Mouse (Mus musculus) brain, embryonic 14.5 days (tissue): ENCODE measurements around the gene Tmem151b.

Source experiments
- CTCF ChIP-seq: fragments of 200-500 bp; IDR thresholded peaks from 2 replicates; pipeline ENCODE4 v1.5.1; 2012; ENCODE audit warnings: inconsistent platforms, mild to moderate bottlenecking, moderate library complexity, borderline replicate concordance; ENCODE audit not compliant: insufficient read depth, insufficient read length; ENCODE audit errors: extremely low read depth
- POLR2A ChIP-seq: fragments of 200-500 bp; IDR thresholded peaks from 2 replicates; pipeline ENCODE4 v1.6.1; 2012; ENCODE audit warnings: mild to moderate bottlenecking, inconsistent platforms, borderline replicate concordance; ENCODE audit not compliant: poor library complexity, insufficient read depth, insufficient read length, severe bottlenecking; ENCODE audit errors: extremely low read depth

DNA sequence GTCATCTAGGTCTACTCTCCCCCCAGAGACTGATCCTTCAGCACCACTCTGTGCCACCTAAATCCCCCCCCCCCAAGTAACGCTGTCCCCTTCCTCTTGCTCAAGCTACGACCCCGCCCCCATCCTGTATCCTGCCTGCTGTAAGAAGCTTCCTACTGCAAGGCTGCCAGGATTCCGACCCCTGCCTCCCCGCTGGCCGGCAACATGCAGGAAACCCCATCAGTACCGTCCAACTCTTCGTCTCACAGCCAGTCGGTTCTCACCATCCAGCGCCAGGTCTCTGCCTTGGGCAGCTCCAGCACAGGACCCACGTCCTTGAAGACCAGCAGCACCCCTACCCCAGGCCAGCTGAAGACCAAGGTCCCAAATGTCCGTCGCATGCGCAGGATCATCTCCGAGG lies 16.6 kb downstream of the Tmem151b start:
- TF ChIP-seq CTCF, result no peak
- TF ChIP-seq POLR2A, result no peak
